In genomic region chr12:30040150-30040549, GRCm38 (mm10) we compare ENCODE assay signal across 8 mouse cellular contexts.
DNase-seq lines count a peak whose midpoint lies in the region; ATAC-seq and TF ChIP-seq lines count a peak whose summit lies in the region.

No protein-coding gene starts in this region.

- no peak overlapping the region for H3K9ac ChIP-seq in hindbrain, embryonic 11.5 days (ENCODE audit: low read depth, low read length)
- H3K9ac ChIP-seq in hindbrain, embryonic 13.5 days = no peak overlapping the region
- no peak overlapping the region for H3K9ac ChIP-seq in stomach, embryonic 15.5 days

- H3K4me2 ChIP-seq in hindbrain, embryonic 11.5 days (replicated peaks; ENCODE audit: low read depth, low read length) = no peak overlapping the region
- H3K4me2 ChIP-seq in hindbrain, embryonic 13.5 days = no peak overlapping the region
- no peak overlapping the region for H3K4me2 ChIP-seq in stomach, embryonic 15.5 days

- no peaks in the 10 kb centered on the region for H3K9me3 ChIP-seq in hindbrain, embryonic 11.5 days (ENCODE audit: control insufficient read depth, low read length)
- H3K9me3 ChIP-seq in hindbrain, embryonic 13.5 days = no peaks in the 10 kb centered on the region
- H3K9me3 ChIP-seq in heart, embryonic 10.5 days = no peaks in the 10 kb centered on the region
- H3K9me3 ChIP-seq in stomach, embryonic 15.5 days = no peaks in the 10 kb centered on the region

- no peaks in the 10 kb centered on the region for H3K79me3 ChIP-seq in C2C12 (ENCODE audit: low read depth)

- no peaks in the 10 kb centered on the region for H3K79me2 ChIP-seq in C2C12 (ENCODE audit: control insufficient read depth, insufficient read depth)

- ATAC-seq in hindbrain, embryonic 11.5 days (ENCODE audit: low FRiP score) = no peak
- no peak for ATAC-seq in hindbrain, embryonic 13.5 days (ENCODE audit: low FRiP score)
- ATAC-seq in stomach, embryonic 15.5 days (ENCODE audit: insufficient read depth, low FRiP score, low read depth) = no peak

- no peak overlapping the region for H3ac ChIP-seq in C2C12 (ENCODE audit: control insufficient read depth, insufficient read length, low read depth)

- WGBS in hindbrain, embryonic 11.5 days = 31% methylated on average over 4 of the region's 4 CpGs
- WGBS in hindbrain, embryonic 13.5 days = 25% methylated on average over 4 of the region's 4 CpGs
- WGBS in heart, embryonic 10.5 days = 22% methylated on average over 4 of the region's 4 CpGs
- WGBS in stomach, embryonic 15.5 days = 16% methylated on average over 4 of the region's 4 CpGs

- TF ChIP-seq CTCF in C2C12 (IDR thresholded peaks at IDR 0.05; ENCODE audit: control insufficient read depth, insufficient read depth, insufficient read length) = peak; percentile 16

- H3K27ac ChIP-seq in hindbrain, embryonic 11.5 days (ENCODE audit: low read depth, low read length) = no peak overlapping the region
- no peak overlapping the region for H3K27ac ChIP-seq in hindbrain, embryonic 13.5 days
- H3K27ac ChIP-seq in heart, embryonic 10.5 days = no peak overlapping the region
- peak overlapping the region; percentile 44; the same call in 1 of the 2 replicates for H3K27ac ChIP-seq in stomach, embryonic 15.5 days

- H3K36me3 ChIP-seq in hindbrain, embryonic 11.5 days (ENCODE audit: control insufficient read depth, insufficient read depth, low read length) = no peaks in the 10 kb centered on the region
- H3K36me3 ChIP-seq in hindbrain, embryonic 13.5 days = no peaks in the 10 kb centered on the region
- no peaks in the 10 kb centered on the region for H3K36me3 ChIP-seq in C2C12 (ENCODE audit: control insufficient read depth, insufficient read depth)
- H3K36me3 ChIP-seq in heart, embryonic 10.5 days = no peaks in the 10 kb centered on the region
- H3K36me3 ChIP-seq in stomach, embryonic 15.5 days = no peaks in the 10 kb centered on the region

- DNase-seq in hindbrain, embryonic 11.5 days (ENCODE audit: low spot score) = peak; percentile 59
- DNase-seq in adrenal gland, postnatal 14 days = peak; percentile 69
- DNase-seq in heart, embryonic 10.5 days (ENCODE audit: low spot score) = peak; percentile 31
- peak; percentile 41 for DNase-seq in left cerebral cortex, postnatal 4 days
- no peak for DNase-seq in thymus, postnatal 10 days (ENCODE audit: low spot score in 2 of 2)

- no peak overlapping the region for H3K4me3 ChIP-seq in hindbrain, embryonic 11.5 days (ENCODE audit: low read depth, low read length)
- H3K4me3 ChIP-seq in hindbrain, embryonic 13.5 days = no peak overlapping the region
- H3K4me3 ChIP-seq in C2C12 (ENCODE audit: insufficient read depth, poor library complexity, severe bottlenecking) = no peak overlapping the region
- no peak overlapping the region for H3K4me3 ChIP-seq in heart, embryonic 10.5 days
- no peak overlapping the region for H3K4me3 ChIP-seq in stomach, embryonic 15.5 days (replicated peaks)

- intact Hi-C loops in left cerebral cortex, postnatal 4 days (cut with DNase I) = no loop called here

- H3K4me1 ChIP-seq in hindbrain, embryonic 11.5 days (replicated peaks; ENCODE audit: control insufficient read depth, insufficient read depth, low read length) = peaks cover 4% of the 10 kb centered on the region; the same call in 1 of the 2 replicates
- H3K4me1 ChIP-seq in hindbrain, embryonic 13.5 days (replicated peaks) = peaks cover 27% of the 10 kb centered on the region
- no peaks in the 10 kb centered on the region for H3K4me1 ChIP-seq in heart, embryonic 10.5 days
- H3K4me1 ChIP-seq in stomach, embryonic 15.5 days = peaks cover 5% of the 10 kb centered on the region

- H3K27me3 ChIP-seq in hindbrain, embryonic 11.5 days (ENCODE audit: control insufficient read depth, insufficient read depth, low read length) = no peaks in the 10 kb centered on the region
- H3K27me3 ChIP-seq in hindbrain, embryonic 13.5 days = no peaks in the 10 kb centered on the region
- no peaks in the 10 kb centered on the region for H3K27me3 ChIP-seq in C2C12 (ENCODE audit: control insufficient read depth, insufficient read depth, insufficient read length)
- H3K27me3 ChIP-seq in heart, embryonic 10.5 days (ENCODE audit: insufficient read depth, poor library complexity, severe bottlenecking) = no peaks in the 10 kb centered on the region
- no peaks in the 10 kb centered on the region for H3K27me3 ChIP-seq in stomach, embryonic 15.5 days (replicated peaks)

TF ChIP-seq in C2C12, 6 proteins besides CTCF, POLR2A, EP300 and RAD21:
- TF ChIP-seq USF1 (IDR thresholded peaks at IDR 0.05; ENCODE audit: low read depth) = no peak
- TF ChIP-seq CEBPB (IDR thresholded peaks at IDR 0.05; ENCODE audit: low read depth) = no peak
- TF ChIP-seq MYOG (IDR thresholded peaks at IDR 0.05; ENCODE audit: control insufficient read depth, extremely low read depth, insufficient read length) = no peak
- TF ChIP-seq MAX (IDR thresholded peaks at IDR 0.05) = no peak
- no peak for TF ChIP-seq MYOD1 (IDR thresholded peaks at IDR 0.05; ENCODE audit: control insufficient read depth, insufficient read length, low read depth)
- TF ChIP-seq FOSL1 (IDR thresholded peaks at IDR 0.05; ENCODE audit: insufficient read depth, low read length, poor library complexity, severe bottlenecking) = no peak
TF ChIP-seq in C2C12: peak in this region for 0.

Comparison
In these comparisons a context has a peak if more than half of its experiments do, and no peak if none do; other contexts are left out.
1. DNase-seq: peak in hindbrain, embryonic 11.5 days (single experiment), adrenal gland, postnatal 14 days (single experiment), heart, embryonic 10.5 days (single experiment) and left cerebral cortex, postnatal 4 days (single experiment); none in thymus, postnatal 10 days (0 of 2).